Mouse (Mus musculus) megakaryocyte, embryonic 14.5 days (primary cell): ENCODE measurements around the gene Mon2. TPM values are rescaled to one million over a fixed set of nuclear protein-coding genes. Genes with fewer than 3 reads are reported as not detected.

Experiments
- H3K27me3 ChIP-seq: replicated peaks from 2 replicates; pipeline ENCODE3; 2012; ENCODE audit warnings: inconsistent platforms
- H3K36me3 ChIP-seq: replicated peaks from 2 replicates; pipeline ENCODE3; 2012; ENCODE audit warnings: low read length, inconsistent platforms, mixed read lengths
- H3K4me1 ChIP-seq: 2 replicates; pipeline ENCODE4 v1.6.1; 2012; ENCODE audit warnings: inconsistent platforms
- H3K4me3 ChIP-seq: replicated peaks from 2 replicates; pipeline ENCODE3; 2012; ENCODE audit warnings: moderate library complexity, mild to moderate bottlenecking, inconsistent platforms
- H3K9me3 ChIP-seq: 2 replicates; pipeline ENCODE4 v1.6.1; 2012; ENCODE audit warnings: inconsistent platforms
- FLI1 ChIP-seq: IDR thresholded peaks from 2 replicates; pipeline ENCODE4 v1.6.1; 2012; ENCODE audit warnings: low read length, inconsistent platforms, mixed read lengths
- GATA1 ChIP-seq: IDR thresholded peaks from 3 replicates; pipeline ENCODE4 v1.6.1; 2012; ENCODE audit warnings: mixed read lengths, low read length, inconsistent platforms, borderline replicate concordance
- polyA plus RNA-seq: library from polyadenylated mRNA; stranded (reverse); fragments of >175 nt; gene quantifications from 2 replicates; pipeline ENCODE4 v1.2.3, GENCODE M21; 2012; ENCODE audit warnings: low replicate concordance; ENCODE audit not compliant: insufficient read depth

Gene Mon2
- 3.6 and 4.7 TPM in 2 replicates for polyA plus RNA-seq

DNA sequence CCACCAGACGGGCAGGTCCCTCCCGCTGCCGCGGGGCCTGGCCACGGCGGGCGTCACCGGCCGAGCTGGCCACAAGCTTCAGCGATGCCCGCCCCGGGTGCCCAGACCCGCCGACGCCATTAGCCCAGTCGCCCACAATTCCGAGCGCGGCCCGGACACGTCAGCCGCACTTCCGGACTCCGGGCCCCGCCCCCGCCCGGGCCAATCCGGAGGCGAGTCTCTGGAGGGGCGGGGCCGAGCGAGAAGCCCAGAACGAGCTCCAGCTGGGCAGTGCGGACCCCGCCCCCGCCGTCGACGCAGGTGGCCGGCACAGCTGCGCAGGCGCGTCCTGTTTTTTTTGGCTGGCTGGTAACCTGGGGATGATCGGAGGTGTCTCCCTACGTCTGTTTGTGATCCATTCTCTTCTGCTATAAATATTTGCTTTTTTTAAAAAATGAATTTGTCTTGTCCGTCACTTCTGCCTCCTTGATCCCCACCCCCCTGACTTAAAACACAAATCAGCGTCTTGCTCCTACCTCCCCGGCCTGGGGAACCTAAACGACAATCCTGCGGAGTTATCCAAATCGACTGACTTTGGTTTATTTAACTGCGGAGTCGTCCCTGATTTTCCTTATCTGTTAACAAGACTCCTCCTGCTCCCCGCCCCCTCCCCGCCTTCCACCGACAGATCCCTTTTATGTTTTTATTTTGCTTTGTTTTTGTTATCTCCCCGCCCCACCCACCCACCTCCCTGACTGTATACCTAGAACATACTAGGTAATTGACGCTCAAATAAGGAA, at the start of gene Mon2:
Gene Mon2, minus strand, starts transcription at position 261 of the 779 bp plus-strand sequence.
- Histone ChIP-seq H3K36me3 (peaks cover 17% of the 10 kb centered on the region), H3K27me3 (peaks cover 6% of the 10 kb centered on the region), H3K9me3 (no peaks in the 10 kb centered on the region), H3K4me1 (peaks cover 49% of the 10 kb centered on the region), H3K4me3 (peak within 1 kb of the TSS; percentile 97)
- TF ChIP-seq FLI1 (no peak; the same call in 1 of the 2 replicates), GATA1 (no peak)

DNA sequence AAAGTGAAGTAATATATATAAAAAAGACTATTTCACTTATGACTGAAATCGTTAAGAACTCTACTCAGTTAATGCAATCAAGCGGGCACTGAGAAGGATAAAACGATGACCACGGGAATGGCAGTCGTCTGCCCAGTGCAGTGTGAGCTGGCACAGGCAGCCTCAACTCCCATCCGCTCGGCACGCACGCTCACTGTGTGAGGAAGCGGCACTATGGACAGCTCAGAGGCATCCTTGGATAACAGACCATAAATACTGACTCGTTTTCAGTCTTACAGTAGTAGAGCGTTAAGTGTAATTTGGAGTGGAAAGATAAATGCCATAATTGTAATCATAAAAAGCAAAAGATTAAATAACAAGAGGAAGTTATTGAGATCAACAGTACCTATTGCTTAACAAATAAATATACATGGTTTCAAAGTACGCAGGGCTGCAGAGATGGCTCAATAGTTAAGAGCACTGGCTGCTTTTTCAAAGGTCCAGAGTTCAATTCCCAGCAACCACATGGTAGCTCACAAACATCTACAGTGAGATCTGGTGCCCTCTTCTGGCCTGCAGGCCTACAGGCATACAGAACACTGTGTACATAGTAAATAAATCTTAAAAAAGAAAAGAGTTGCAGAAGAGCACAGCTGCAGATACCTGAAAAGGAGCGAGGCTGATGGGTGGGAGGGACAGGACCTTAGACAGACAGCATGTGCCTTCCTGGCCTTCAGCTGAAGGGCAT, 44.5 kb upstream of the Mon2 start:
- Histone ChIP-seq H3K9me3 (no peaks in the 10 kb centered on the region), H3K4me1 (no peaks in the 10 kb centered on the region), H3K27me3 (no peaks in the 10 kb centered on the region), H3K36me3 (peaks cover 99% of the 10 kb centered on the region), H3K4me3 (peak overlapping the region; percentile 28)
- TF ChIP-seq FLI1 (no peak), GATA1 (no peak)

DNA sequence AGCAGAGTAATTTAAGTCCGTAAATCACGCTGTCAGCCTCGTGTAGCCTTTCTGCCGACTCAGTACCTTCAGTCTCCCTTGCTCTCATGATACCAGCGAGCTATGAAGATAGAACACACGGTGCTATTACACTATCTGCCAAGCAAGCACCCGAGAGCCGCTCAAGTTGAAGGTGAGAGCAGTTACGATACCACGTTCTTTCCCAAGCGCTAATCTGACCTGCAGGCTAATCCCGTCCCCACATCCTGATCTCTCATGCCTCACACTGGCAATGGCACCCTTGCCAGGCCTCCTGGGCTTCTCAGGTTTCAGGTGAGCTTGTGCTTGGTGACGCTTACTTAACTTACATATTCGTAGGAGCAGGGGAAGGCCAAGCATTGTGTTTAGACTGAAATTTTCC, 40.6 kb upstream of the Mon2 start:
- Histone ChIP-seq H3K27me3 (no peaks in the 10 kb centered on the region), H3K9me3 (no peaks in the 10 kb centered on the region), H3K4me3 (no peak overlapping the region), H3K36me3 (peaks cover 98% of the 10 kb centered on the region), H3K4me1 (no peaks in the 10 kb centered on the region)
- no peak for TF ChIP-seq GATA1
- TF ChIP-seq FLI1, result no peak

DNA sequence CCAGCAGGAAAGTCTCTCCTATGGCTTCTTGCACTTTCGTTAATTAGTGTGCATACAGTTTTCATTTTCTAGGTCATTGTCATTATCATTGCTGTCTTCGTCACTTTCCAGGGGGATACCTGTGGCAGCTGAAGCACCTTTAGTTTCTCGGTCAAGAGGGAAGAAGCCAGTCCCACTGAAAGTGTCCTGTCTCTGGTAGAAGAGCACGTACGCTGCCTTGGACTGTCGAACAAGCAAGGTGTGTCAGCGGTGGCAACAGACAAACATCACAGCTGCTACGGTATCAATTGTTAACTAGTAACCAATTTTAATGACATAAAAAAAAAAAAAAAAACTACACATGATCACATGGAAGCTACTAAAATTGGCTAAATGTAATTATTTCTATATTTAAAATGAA, 37.2 kb upstream of the Mon2 start:
- peaks cover 90% of the 10 kb centered on the region for H3K36me3 ChIP-seq

DNA sequence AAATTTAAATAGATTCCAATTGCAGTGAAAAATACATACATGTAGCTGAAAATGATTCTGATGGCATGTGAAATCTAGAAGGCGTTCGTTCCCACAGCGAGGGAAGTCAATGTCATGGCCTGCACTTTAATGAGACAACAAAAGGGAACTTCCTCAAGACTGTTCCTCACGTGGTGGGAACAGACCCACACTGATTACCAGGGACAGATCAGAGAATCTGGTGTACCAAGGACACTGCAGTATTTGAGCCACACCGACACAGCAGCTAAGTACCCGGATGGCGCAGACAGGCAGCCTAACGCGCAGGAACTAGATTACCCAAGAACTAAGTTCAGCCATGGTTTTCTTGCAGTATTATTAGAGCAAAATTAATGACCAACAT, 36.5 kb upstream of the Mon2 start:
- Histone ChIP-seq H3K27me3 (no peaks in the 10 kb centered on the region), H3K9me3 (no peaks in the 10 kb centered on the region), H3K4me1 (no peaks in the 10 kb centered on the region), H3K36me3 (peaks cover 88% of the 10 kb centered on the region), H3K4me3 (no peak overlapping the region)
- no peak for TF ChIP-seq FLI1
- no peak for TF ChIP-seq GATA1

More for the DNA sequence above, 37.2 kb upstream of the Mon2 start:
- Histone ChIP-seq H3K9me3 (no peaks in the 10 kb centered on the region), H3K27me3 (no peaks in the 10 kb centered on the region), H3K4me3 (no peak overlapping the region), H3K4me1 (no peaks in the 10 kb centered on the region)
- no peak for TF ChIP-seq FLI1
- TF ChIP-seq GATA1, result no peak

DNA sequence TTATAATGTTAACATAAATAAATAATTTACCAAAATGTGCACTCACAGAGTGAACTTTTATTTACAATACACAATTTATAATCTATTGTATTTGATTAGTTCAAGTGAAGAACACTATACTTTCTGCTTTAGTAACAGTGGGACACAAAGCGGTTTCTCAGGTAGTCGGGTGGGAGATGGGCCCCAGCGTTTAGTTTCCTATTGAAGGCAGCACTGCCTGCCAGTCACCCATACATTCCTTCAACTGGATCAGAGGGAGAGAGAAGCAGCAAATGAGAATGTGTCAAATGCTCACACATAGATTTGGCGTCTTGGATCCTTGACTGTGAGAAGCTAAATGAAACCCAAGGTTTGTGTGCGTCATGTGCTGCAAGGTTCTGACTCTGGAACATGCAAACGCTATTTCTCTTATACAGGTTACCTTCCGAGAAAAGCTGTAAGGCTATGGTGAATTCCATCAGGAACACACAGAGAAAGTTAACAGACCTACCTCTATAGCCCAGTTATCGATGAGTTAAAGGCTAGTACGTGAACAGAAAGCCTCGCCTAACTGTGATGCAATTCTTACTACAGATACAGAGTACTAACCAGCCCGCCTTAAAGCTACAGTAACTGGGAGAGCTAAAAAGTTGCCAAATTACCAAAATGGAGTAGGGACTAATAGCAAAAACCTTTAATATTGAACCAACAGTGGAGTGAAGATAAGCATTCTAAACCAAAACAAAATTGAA, 35.9 kb upstream of the Mon2 start:
- Histone ChIP-seq H3K4me1 (no peaks in the 10 kb centered on the region), H3K36me3 (peaks cover 88% of the 10 kb centered on the region), H3K27me3 (no peaks in the 10 kb centered on the region), H3K4me3 (no peak overlapping the region), H3K9me3 (no peaks in the 10 kb centered on the region)
- TF ChIP-seq GATA1, result no peak
- no peak for TF ChIP-seq FLI1

DNA sequence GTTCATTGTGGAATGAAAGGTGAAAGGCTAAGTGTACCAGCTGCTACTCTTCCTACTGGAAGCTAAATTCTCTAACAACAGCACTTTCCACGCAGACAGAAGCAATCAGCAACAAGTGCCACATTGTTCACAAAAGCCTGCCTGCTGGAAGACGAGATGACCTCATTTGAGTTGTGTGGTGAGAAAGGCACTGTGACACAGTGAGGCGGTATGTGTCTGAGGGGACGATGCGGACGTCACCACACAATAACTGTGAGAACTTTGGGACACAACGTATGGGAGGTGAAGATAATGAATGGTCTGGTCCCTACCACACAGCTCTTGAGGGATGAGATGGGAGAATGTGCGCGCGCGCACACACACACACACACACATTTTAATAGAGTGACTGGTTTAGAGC, 34.2 kb upstream of the Mon2 start:
- H3K36me3 ChIP-seq, result peaks cover 76% of the 10 kb centered on the region

DNA sequence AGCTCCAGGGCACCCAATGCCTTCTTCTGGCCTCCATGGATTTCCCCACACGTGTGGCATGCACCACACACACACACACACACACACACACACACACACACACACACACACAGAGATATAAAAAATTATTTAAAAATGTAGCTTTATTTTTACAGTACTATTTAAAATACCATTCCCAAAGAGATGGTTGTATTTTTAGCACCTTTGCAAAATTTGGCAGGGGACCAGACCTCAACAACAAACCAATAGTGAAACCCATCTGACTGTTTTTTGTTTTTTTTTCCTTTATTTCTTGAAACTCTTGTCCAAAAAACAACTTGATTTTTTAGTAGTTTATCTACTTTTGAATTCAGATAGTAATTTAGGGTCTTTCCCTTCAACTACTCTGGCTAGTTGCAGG, 32.2 kb upstream of the Mon2 start:
- H3K9me3 ChIP-seq, result no peaks in the 10 kb centered on the region
- H3K4me1 ChIP-seq, result no peaks in the 10 kb centered on the region
- peaks cover 57% of the 10 kb centered on the region for H3K36me3 ChIP-seq
- no peaks in the 10 kb centered on the region for H3K27me3 ChIP-seq
- H3K4me3 ChIP-seq, result no peak overlapping the region
- TF ChIP-seq FLI1 (no peak), GATA1 (no peak)

More for the DNA sequence above, 34.2 kb upstream of the Mon2 start:
- Histone ChIP-seq H3K4me1 (no peaks in the 10 kb centered on the region), H3K4me3 (peak overlapping the region; percentile 21), H3K27me3 (no peaks in the 10 kb centered on the region), H3K9me3 (no peaks in the 10 kb centered on the region)
- TF ChIP-seq FLI1, result no peak
- no peak for TF ChIP-seq GATA1

DNA sequence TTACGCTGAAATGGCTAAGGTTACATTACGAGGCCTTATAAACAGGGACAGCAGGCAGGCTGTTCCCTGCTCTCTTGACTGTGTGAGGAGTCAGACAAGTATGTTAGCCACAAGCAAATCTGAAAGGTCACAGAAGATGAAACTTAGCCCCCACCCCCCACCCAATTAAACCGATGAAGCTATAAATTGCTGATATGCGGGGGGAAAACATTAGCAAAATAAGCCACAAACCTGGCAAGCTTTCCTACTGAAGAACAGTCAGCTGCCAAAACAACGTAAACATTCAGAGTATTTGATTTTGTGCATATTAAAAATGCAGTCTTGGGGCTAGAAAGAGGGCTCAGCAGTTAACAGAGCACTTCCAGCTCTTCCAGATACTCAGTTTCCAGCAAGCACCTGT, 31.8 kb upstream of the Mon2 start:
- Histone ChIP-seq H3K4me3 (no peak overlapping the region), H3K4me1 (no peaks in the 10 kb centered on the region), H3K27me3 (no peaks in the 10 kb centered on the region), H3K36me3 (peaks cover 53% of the 10 kb centered on the region), H3K9me3 (no peaks in the 10 kb centered on the region)
- TF ChIP-seq GATA1 (no peak), FLI1 (no peak)
